Mouse (Mus musculus): ENCODE measurements around the gene Csn2. TPM values are rescaled to one million over a fixed set of nuclear protein-coding genes. Genes with fewer than 3 reads are reported as not detected.

The Csn2 gene
- 0.11 TPM in 1 of 2 replicates, not detected in the other for polyA plus RNA-seq (2012; rRNA removed)

DNA sequence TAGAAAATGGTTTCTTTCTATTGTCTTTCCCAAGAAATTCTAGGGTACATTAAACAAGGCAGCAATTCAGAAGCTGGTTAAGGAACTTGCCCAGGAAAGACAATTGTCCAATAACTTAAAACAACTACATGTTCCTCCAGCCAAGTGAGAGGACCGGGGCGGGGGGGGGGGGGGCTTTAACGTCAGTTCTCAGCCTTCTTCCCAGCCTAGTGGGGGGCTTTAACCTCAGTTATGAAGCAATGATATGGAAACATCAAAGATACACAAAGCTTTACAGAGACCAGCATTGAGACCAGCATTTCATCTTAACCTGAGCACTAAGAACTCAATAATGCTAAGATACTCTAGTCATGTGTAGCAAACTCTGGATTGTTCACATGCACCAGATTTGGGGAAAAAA lies at the start of gene Csn2:
Csn2 (minus strand) TSS at position 101 of the 400 bp plus-strand sequence.
- H3K4me1 ChIP-seq (ENCODE audit: control insufficient read depth, insufficient read depth, insufficient read length), result no peaks in the 10 kb centered on the region
- no peak for DNase-seq (ENCODE audit: low read depth in 1 of 2, low spot score in 2 of 2)
- 81% methylated on average over 3 of the region's 3 CpGs for WGBS
- no peaks in the 10 kb centered on the region for H3K27me3 ChIP-seq (ENCODE audit: control insufficient read depth, insufficient read depth, low read length)
- no peak within 1 kb of the TSS for H3K27ac ChIP-seq (ENCODE audit: insufficient read depth, low read length)
- TF ChIP-seq POLR2A (IDR thresholded peaks at IDR 0.05; ENCODE audit: low read depth, low read length), result no peak
- no peak for TF ChIP-seq CTCF (IDR thresholded peaks at IDR 0.05; ENCODE audit: extremely low read depth, insufficient read depth, insufficient read length, insufficient replicate concordance)
- H3K4me3 ChIP-seq (ENCODE audit: extremely low read depth, insufficient read depth, insufficient read length), result no peak within 1 kb of the TSS
- H3K36me3 ChIP-seq (ENCODE audit: control insufficient read depth, insufficient read depth, low read length), result no peaks in the 10 kb centered on the region

- Histone ChIP-seq H3K4me3 (ENCODE audit: extremely low read depth, insufficient read depth, insufficient read length) (no peak overlapping the region), H3K36me3 (ENCODE audit: control insufficient read depth, insufficient read depth, low read length) (no peaks in the 10 kb centered on the region), H3K27me3 (ENCODE audit: control insufficient read depth, insufficient read depth, low read length) (no peaks in the 10 kb centered on the region), H3K4me1 (ENCODE audit: control insufficient read depth, insufficient read depth, insufficient read length) (no peaks in the 10 kb centered on the region), H3K27ac (ENCODE audit: insufficient read depth, low read length) (no peak overlapping the region)
- TF ChIP-seq CTCF (IDR thresholded peaks at IDR 0.05; ENCODE audit: extremely low read depth, insufficient read depth, insufficient read length, insufficient replicate concordance) (no peak), POLR2A (IDR thresholded peaks at IDR 0.05; ENCODE audit: low read depth, low read length) (no peak)
- no peak for DNase-seq (ENCODE audit: low read depth in 1 of 2, low spot score in 2 of 2)
Observed at GRCm38 (mm10) chr5:87734821-87735220, 35.4 kb upstream of the Csn2 start.

DNA sequence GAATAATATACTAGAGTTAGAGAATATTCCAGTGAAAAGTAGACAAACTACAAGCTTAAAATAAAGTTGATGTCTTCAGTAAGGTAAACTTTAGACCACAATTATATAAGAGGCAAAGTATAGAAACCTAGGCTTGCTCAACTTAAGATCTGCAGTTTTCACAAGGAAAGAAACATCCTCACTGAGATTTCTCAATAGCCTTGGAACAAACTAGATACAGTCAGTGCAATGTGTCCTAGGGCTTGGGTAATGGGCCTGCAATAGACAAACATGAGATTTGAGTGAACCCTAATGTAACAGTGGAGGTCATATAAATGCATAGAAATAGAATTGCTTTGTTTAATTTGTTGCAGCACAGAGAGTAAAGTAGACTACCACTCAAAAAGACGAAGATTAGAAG lies 6.5 kb upstream of the Csn2 start:
- no peak for DNase-seq (ENCODE audit: low read depth in 1 of 2, low spot score in 2 of 2)
- 68% methylated on average over 1 of the region's 1 CpGs for WGBS
- H3K4me1 ChIP-seq (ENCODE audit: control insufficient read depth, insufficient read depth, insufficient read length), result no peaks in the 10 kb centered on the region
- H3K27me3 ChIP-seq (ENCODE audit: control insufficient read depth, insufficient read depth, low read length), result no peaks in the 10 kb centered on the region
- no peak overlapping the region for H3K4me3 ChIP-seq (ENCODE audit: extremely low read depth, insufficient read depth, insufficient read length)
- TF ChIP-seq CTCF (IDR thresholded peaks at IDR 0.05; ENCODE audit: extremely low read depth, insufficient read depth, insufficient read length, insufficient replicate concordance), result no peak
- no peak for TF ChIP-seq POLR2A (IDR thresholded peaks at IDR 0.05; ENCODE audit: low read depth, low read length)
- H3K36me3 ChIP-seq (ENCODE audit: control insufficient read depth, insufficient read depth, low read length), result no peaks in the 10 kb centered on the region
- H3K27ac ChIP-seq (ENCODE audit: insufficient read depth, low read length), result no peak overlapping the region

GRCm38 (mm10) chr5:87665908-87666307 lies 33.5 kb downstream of the Csn2 start, which contains the start of gene Csn1s1:
Gene Csn1s1, plus strand, starts transcription at chr5:87666208.
- Histone ChIP-seq H3K27ac (ENCODE audit: insufficient read depth, low read length) (no peak within 1 kb of the TSS), H3K4me3 (ENCODE audit: extremely low read depth, insufficient read depth, insufficient read length) (no peak within 1 kb of the TSS), H3K36me3 (ENCODE audit: control insufficient read depth, insufficient read depth, low read length) (no peaks in the 10 kb centered on the region), H3K27me3 (ENCODE audit: control insufficient read depth, insufficient read depth, low read length) (no peaks in the 10 kb centered on the region), H3K4me1 (ENCODE audit: control insufficient read depth, insufficient read depth, insufficient read length) (no peaks in the 10 kb centered on the region)
- no peak for DNase-seq (ENCODE audit: low read depth in 1 of 2, low spot score in 2 of 2)
- TF ChIP-seq POLR2A (IDR thresholded peaks at IDR 0.05; ENCODE audit: low read depth, low read length) (no peak), CTCF (IDR thresholded peaks at IDR 0.05; ENCODE audit: extremely low read depth, insufficient read depth, insufficient read length, insufficient replicate concordance) (no peak)

DNA sequence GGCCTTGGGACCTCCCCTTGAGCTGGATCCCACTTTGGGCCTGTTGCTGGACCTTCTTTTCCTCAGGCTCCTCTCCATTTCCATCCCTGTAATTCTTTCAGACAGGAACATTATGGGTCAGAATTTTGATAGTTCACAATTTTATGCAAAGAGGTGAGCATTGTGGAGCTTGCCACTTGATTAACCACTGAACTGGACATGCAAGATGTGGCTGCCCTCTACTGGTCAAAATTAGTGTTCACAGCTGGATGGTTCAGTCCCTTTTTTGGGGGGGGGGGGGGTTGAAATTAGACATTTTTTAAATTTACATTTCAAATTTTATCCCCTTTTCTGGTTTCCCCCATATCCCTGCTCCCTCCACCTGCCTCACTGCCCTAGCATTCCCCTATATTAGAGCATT lies 56.6 kb downstream of the Csn2 start:
- DNase-seq (ENCODE audit: low read depth in 1 of 2, low spot score in 2 of 2), result no peak

More for the DNA sequence above, 56.6 kb downstream of the Csn2 start:
- no peak for TF ChIP-seq CTCF (IDR thresholded peaks at IDR 0.05; ENCODE audit: extremely low read depth, insufficient read depth, insufficient read length, insufficient replicate concordance)
- Histone ChIP-seq H3K27ac (ENCODE audit: insufficient read depth, low read length) (no peak overlapping the region), H3K4me1 (ENCODE audit: control insufficient read depth, insufficient read depth, insufficient read length) (no peaks in the 10 kb centered on the region), H3K36me3 (ENCODE audit: control insufficient read depth, insufficient read depth, low read length) (no peaks in the 10 kb centered on the region), H3K4me3 (ENCODE audit: extremely low read depth, insufficient read depth, insufficient read length) (no peak overlapping the region), H3K27me3 (ENCODE audit: control insufficient read depth, insufficient read depth, low read length) (no peaks in the 10 kb centered on the region)

Other genes starting within 250 kb of the Csn2 start
- gene Ugt2a2, start 217.4 kb downstream of the Csn2 start, polyA plus RNA-seq (2012; rRNA removed), result not detected in 2 replicates
- not detected in 2 replicates for gene Gm43638, start 212.8 kb downstream of the Csn2 start, polyA plus RNA-seq (2012; rRNA removed)
- gene Ugt2a1, start 208.8 kb downstream of the Csn2 start, polyA plus RNA-seq (2012; rRNA removed), result not detected in 2 replicates
- not detected in 2 replicates for gene Sult1b1, start 161.4 kb downstream of the Csn2 start, polyA plus RNA-seq (2012; rRNA removed)
- not detected in 2 replicates for gene Sult1d1, start 130.6 kb downstream of the Csn2 start, polyA plus RNA-seq (2012; rRNA removed)
- not detected in 2 replicates for gene Sult1e1, start 108.0 kb downstream of the Csn2 start, polyA plus RNA-seq (2012; rRNA removed)
- gene Csn1s1, start 33.4 kb downstream of the Csn2 start, polyA plus RNA-seq (2012; rRNA removed), result not detected in 2 replicates
- gene Csn1s2a, start 74.9 kb upstream of the Csn2 start, polyA plus RNA-seq (2012; rRNA removed), result not detected in 2 replicates
- not detected in 2 replicates for gene Csn1s2b, start 108.5 kb upstream of the Csn2 start, polyA plus RNA-seq (2012; rRNA removed)
- gene Prr27, start 126.1 kb upstream of the Csn2 start, polyA plus RNA-seq (2012; rRNA removed), result not detected in 2 replicates
- gene Odam, start 185.4 kb upstream of the Csn2 start, polyA plus RNA-seq (2012; rRNA removed), result not detected in 2 replicates
- not detected in 2 replicates for gene Csn3, start 225.9 kb upstream of the Csn2 start, polyA plus RNA-seq (2012; rRNA removed)

All from spleen, adult 2 months (tissue).